Mouse (Mus musculus): ENCODE results near the gene Nfkb2. TPM values are rescaled to one million over a fixed set of nuclear protein-coding genes. Genes with fewer than 3 reads are reported as not detected.

The Nfkb2 gene
- polyA plus RNA-seq, 1 experiment: 122 TPM

DNA sequence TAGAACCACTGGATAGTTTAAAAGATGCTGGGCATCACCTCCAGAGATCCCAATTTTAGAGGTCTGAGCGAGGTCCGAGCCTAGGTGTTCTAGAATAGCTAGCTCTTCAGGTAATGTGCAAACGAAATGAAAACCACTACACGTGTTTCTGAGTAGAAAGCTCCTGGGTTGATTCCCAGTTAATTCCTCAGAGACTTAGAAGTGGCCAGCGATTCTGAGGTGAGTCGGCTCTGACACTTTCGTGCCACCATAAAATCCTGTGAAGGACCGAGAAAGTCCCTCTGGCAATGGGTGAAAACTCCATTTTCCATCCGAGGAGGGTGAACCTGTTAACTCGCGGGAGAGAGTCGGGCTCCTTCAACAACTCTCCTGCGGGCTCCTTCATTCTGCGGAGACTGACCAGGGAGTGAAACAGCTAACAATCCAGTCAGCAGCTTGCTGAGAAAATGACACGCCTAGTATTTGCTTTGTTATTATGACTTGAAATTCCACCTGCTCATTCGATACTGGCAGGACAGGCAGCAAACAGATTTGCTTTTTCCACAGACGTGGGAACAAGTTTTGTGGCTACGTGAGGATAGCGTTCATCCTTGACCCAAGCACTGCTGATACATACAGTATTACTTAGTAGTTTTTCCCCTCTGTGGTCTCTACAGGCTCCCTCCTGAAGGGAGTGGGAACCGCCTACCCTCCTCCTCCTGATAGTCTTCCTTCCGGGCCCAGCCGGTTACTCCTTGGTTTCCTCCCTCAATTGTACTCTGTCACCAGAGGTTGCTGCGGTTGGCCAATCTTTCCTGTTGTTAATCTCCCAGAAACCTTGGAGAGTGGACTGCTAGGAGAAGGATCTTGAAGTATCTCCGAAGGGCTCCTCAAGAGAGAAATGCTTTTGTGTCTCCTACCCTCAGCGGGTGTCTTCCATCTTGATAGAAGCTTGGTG lies 53.5 kb downstream of the Nfkb2 start:
- peaks cover 19% of the 10 kb centered on the region for H3K4me1 ChIP-seq (replicated peaks; ENCODE audit: control insufficient read depth, insufficient read depth, low read length)
- peak overlapping the region; percentile 44 for H3K4me3 ChIP-seq (ENCODE audit: control insufficient read depth, insufficient read depth, low read length)
- no peaks in the 10 kb centered on the region for H3K27me3 ChIP-seq (ENCODE audit: control insufficient read depth, insufficient read depth, low read length)
- DNase-seq: peak; percentile 24
- no peak for TF ChIP-seq CTCF (IDR thresholded peaks at IDR 0.05; ENCODE audit: borderline replicate concordance, control insufficient read depth, extremely low read depth, insufficient read depth, low read length, poor library complexity)
- no peak for TF ChIP-seq POLR2A (IDR thresholded peaks at IDR 0.05; ENCODE audit: control insufficient read depth, extremely low read depth, insufficient read depth, low read length, poor library complexity)
- no peak overlapping the region for H3K27ac ChIP-seq (ENCODE audit: control insufficient read depth, insufficient read depth, low read length)
- H3K36me3 ChIP-seq (ENCODE audit: control insufficient read depth, insufficient read depth, low read length): no peaks in the 10 kb centered on the region
- WGBS: 1% methylated on average over 25 of the region's 25 CpGs

- Histone ChIP-seq H3K4me1 (replicated peaks; ENCODE audit: control insufficient read depth, insufficient read depth, low read length) (peaks cover 19% of the 10 kb centered on the region), H3K27me3 (ENCODE audit: control insufficient read depth, insufficient read depth, low read length) (no peaks in the 10 kb centered on the region), H3K4me3 (ENCODE audit: control insufficient read depth, insufficient read depth, low read length) (no peak overlapping the region), H3K36me3 (ENCODE audit: control insufficient read depth, insufficient read depth, low read length) (no peaks in the 10 kb centered on the region), H3K27ac (ENCODE audit: control insufficient read depth, insufficient read depth, low read length) (no peak overlapping the region)
- TF ChIP-seq CTCF (IDR thresholded peaks at IDR 0.05; ENCODE audit: borderline replicate concordance, control insufficient read depth, extremely low read depth, insufficient read depth, low read length, poor library complexity): no peak
- TF ChIP-seq POLR2A (IDR thresholded peaks at IDR 0.05; ENCODE audit: control insufficient read depth, extremely low read depth, insufficient read depth, low read length, poor library complexity): no peak
- no peak for DNase-seq
- 45% methylated on average over 4 of the region's 4 CpGs for WGBS
Measured at GRCm38 (mm10) chr19:46358381-46358780, 54.3 kb downstream of the Nfkb2 start.

Other genes with a start within 250 kb of the Nfkb2 start
- gene Nolc1, start 228.5 kb upstream of the Nfkb2 start, polyA plus RNA-seq (2012; rRNA removed): 19.5 and 23.3 TPM in 2 replicates
- 0.31 and 1.7 TPM in 2 replicates for gene Elovl3, start 172.4 kb upstream of the Nfkb2 start, polyA plus RNA-seq (2012; rRNA removed)
- gene Pitx3, start 156.0 kb upstream of the Nfkb2 start, polyA plus RNA-seq (2012; rRNA removed): 0.17 and 0.24 TPM in 2 replicates
- 113 and 120 TPM in 2 replicates for gene Gbf1, start 151.8 kb upstream of the Nfkb2 start, polyA plus RNA-seq (2012; rRNA removed)
- gene Psd, start 22.8 kb downstream of the Nfkb2 start, polyA plus RNA-seq (2012; rRNA removed): 1.5 and 1.6 TPM in 2 replicates
- gene Fbxl15, start 23.9 kb downstream of the Nfkb2 start, polyA plus RNA-seq (2012; rRNA removed): 13.5 and 15.2 TPM in 2 replicates
- gene Cuedc2, start 34.4 kb downstream of the Nfkb2 start, polyA plus RNA-seq (2012; rRNA removed): 85.4 and 105 TPM in 2 replicates
- gene Mfsd13a, start 36.8 kb downstream of the Nfkb2 start, polyA plus RNA-seq (2012; rRNA removed): 16.8 and 20.6 TPM in 2 replicates
- 0.38 and 0.43 TPM in 2 replicates for gene 2310034G01Rik, start 46.0 kb downstream of the Nfkb2 start, polyA plus RNA-seq (2012; rRNA removed)
- gene Actr1a, start 91.4 kb downstream of the Nfkb2 start, polyA plus RNA-seq (2012; rRNA removed): 163 and 164 TPM in 2 replicates
- 31.3 and 40.8 TPM in 2 replicates for gene Sufu, start 92.6 kb downstream of the Nfkb2 start, polyA plus RNA-seq (2012; rRNA removed)
- gene Trim8, start 197.4 kb downstream of the Nfkb2 start, polyA plus RNA-seq (2012; rRNA removed): 57.9 and 78.2 TPM in 2 replicates

Data from thymus, adult 2 months (tissue).